ENCODE assay signal across 18 mouse cellular contexts in the genomic region with DNA sequence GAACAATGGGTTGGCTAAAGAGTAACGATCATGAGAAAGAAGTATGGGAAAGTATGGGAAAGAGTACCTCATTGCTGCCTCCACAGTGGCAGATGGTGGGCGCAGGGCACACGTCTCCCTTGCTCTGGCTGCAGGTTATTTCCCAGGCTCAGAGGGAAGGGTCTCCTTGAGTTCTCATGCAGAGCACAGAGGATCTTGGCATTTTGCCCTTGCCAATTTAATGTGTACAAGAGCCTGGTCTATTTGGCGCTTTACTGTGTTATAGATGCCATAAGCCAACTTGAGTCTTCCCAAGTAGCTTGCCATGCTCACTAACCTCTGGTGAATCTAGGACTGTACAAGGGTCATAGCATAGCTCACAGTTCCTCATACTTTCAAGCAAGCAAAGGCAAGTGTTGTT.
"Had no signal": no experiment of that assay in that cellular context is flagged by ENCODE, and none has a peak within 500 bp of the region (broad histone marks: within the 10 kb centered on the region; RNA-seq: fewer than 3 reads in every experiment).

No protein-coding gene starts in this region.

- H3K9ac ChIP-seq: liver, embryonic 14.5 days; lung, embryonic 14.5 days; midbrain, embryonic 12.5 days; neural tube, embryonic 13.5 days; neural tube, embryonic 15.5 days had no signal

- H3K4me2 ChIP-seq: lung, embryonic 14.5 days; midbrain, embryonic 12.5 days; neural tube, embryonic 13.5 days; neural tube, embryonic 15.5 days had no signal

- H3K36me3 ChIP-seq: midbrain, embryonic 10.5 days; midbrain, embryonic 12.5 days; neural tube, embryonic 13.5 days; neural tube, embryonic 15.5 days had no signal

- DNase-seq: lung, adult 18-20 months; lung, embryonic 14.5 days; lung, postnatal 10 days; lung, postnatal 4 days; midbrain, embryonic 14.5 days; right cerebral cortex, adult 18-20 months; right cerebral cortex, postnatal 25 days; right cerebral cortex, postnatal 4 days; spleen, adult 18-20 months; thymus, adult 2 months; thymus, postnatal 25 days; thymus, postnatal 4 days had no signal

- H3K27me3 ChIP-seq: midbrain, embryonic 12.5 days had no signal

- H3K4me3 ChIP-seq: midbrain, embryonic 10.5 days; midbrain, embryonic 12.5 days; myocyte; neural tube, embryonic 13.5 days; neural tube, embryonic 15.5 days had no signal

- H3K9me3 ChIP-seq: midbrain, embryonic 10.5 days; midbrain, embryonic 12.5 days; neural tube, embryonic 13.5 days; neural tube, embryonic 15.5 days had no signal

- H3K27ac ChIP-seq: liver, embryonic 14.5 days; midbrain, embryonic 10.5 days; midbrain, embryonic 12.5 days; neural tube, embryonic 13.5 days; neural tube, embryonic 15.5 days had no signal

- H3K4me1 ChIP-seq: midbrain, embryonic 10.5 days had no signal
